Mouse (Mus musculus): ENCODE data around the gene Pik3ca. TPM values are rescaled to one million over a fixed set of nuclear protein-coding genes. Genes with fewer than 3 reads are reported as not detected.

The Pik3ca gene
- polyA plus RNA-seq, 1 experiment = 24.0 TPM

- Histone ChIP-seq H3K4me3 (ENCODE audit: low read depth, low read length) (no peak overlapping the region), H3K9ac (ENCODE audit: low read depth, poor library complexity, severe bottlenecking) (no peak overlapping the region), H3K36me3 (ENCODE audit: control insufficient read depth, insufficient read depth, low read length, poor library complexity, severe bottlenecking) (peaks cover 15% of the 10 kb centered on the region), H3K9me3 (replicated peaks; ENCODE audit: control insufficient read depth, insufficient read depth, low read length, poor library complexity, severe bottlenecking) (no peaks in the 10 kb centered on the region), H3K27ac (ENCODE audit: insufficient read depth, low read length) (no peak overlapping the region), H3K27me3 (ENCODE audit: control insufficient read depth, insufficient read depth, low read length, poor library complexity, severe bottlenecking) (no peaks in the 10 kb centered on the region), H3K4me1 (ENCODE audit: control insufficient read depth, insufficient read depth, low read length) (no peaks in the 10 kb centered on the region)
- TF ChIP-seq CTCF (IDR thresholded peaks at IDR 0.05; ENCODE audit: low read depth, low read length) = no peak
- TF ChIP-seq EP300 (IDR thresholded peaks at IDR 0.05; ENCODE audit: insufficient read depth, low read depth, low read length) = no peak
- TF ChIP-seq POLR2A (IDR thresholded peaks at IDR 0.05; ENCODE audit: insufficient read depth, low read length) = no peak
Observed at GRCm38 (mm10) chr3:32441710-32442109, 44.2 kb downstream of the Pik3ca start.

GRCm38 (mm10) chr3:32454329-32455021 is 57.0 kb downstream of the Pik3ca start:
- H3K27me3 ChIP-seq (ENCODE audit: control insufficient read depth, insufficient read depth, low read length, poor library complexity, severe bottlenecking) = no peaks in the 10 kb centered on the region
- H3K4me3 ChIP-seq (ENCODE audit: low read depth, low read length) = no peak overlapping the region
- H3K36me3 ChIP-seq (ENCODE audit: control insufficient read depth, insufficient read depth, low read length, poor library complexity, severe bottlenecking) = peaks cover 17% of the 10 kb centered on the region
- H3K27ac ChIP-seq (ENCODE audit: insufficient read depth, low read length) = no peak overlapping the region
- H3K4me1 ChIP-seq (ENCODE audit: control insufficient read depth, insufficient read depth, low read length) = no peaks in the 10 kb centered on the region
- no peak overlapping the region for H3K9ac ChIP-seq (ENCODE audit: low read depth, poor library complexity, severe bottlenecking)
- TF ChIP-seq CTCF (IDR thresholded peaks at IDR 0.05; ENCODE audit: low read depth, low read length) (no peak), EP300 (IDR thresholded peaks at IDR 0.05; ENCODE audit: insufficient read depth, low read depth, low read length) (no peak), POLR2A (IDR thresholded peaks at IDR 0.05; ENCODE audit: insufficient read depth, low read length) (no peak)
- H3K9me3 ChIP-seq (replicated peaks; ENCODE audit: control insufficient read depth, insufficient read depth, low read length, poor library complexity, severe bottlenecking) = no peaks in the 10 kb centered on the region

- Histone ChIP-seq H3K36me3 (ENCODE audit: control insufficient read depth, insufficient read depth, low read length, poor library complexity, severe bottlenecking) (peaks cover 26% of the 10 kb centered on the region), H3K4me1 (ENCODE audit: control insufficient read depth, insufficient read depth, low read length) (no peaks in the 10 kb centered on the region), H3K27me3 (ENCODE audit: control insufficient read depth, insufficient read depth, low read length, poor library complexity, severe bottlenecking) (no peaks in the 10 kb centered on the region), H3K9me3 (replicated peaks; ENCODE audit: control insufficient read depth, insufficient read depth, low read length, poor library complexity, severe bottlenecking) (no peaks in the 10 kb centered on the region), H3K27ac (ENCODE audit: insufficient read depth, low read length) (no peak overlapping the region), H3K9ac (ENCODE audit: low read depth, poor library complexity, severe bottlenecking) (no peak overlapping the region), H3K4me3 (ENCODE audit: low read depth, low read length) (no peak overlapping the region)
- TF ChIP-seq EP300 (IDR thresholded peaks at IDR 0.05; ENCODE audit: insufficient read depth, low read depth, low read length) (no peak), CTCF (IDR thresholded peaks at IDR 0.05; ENCODE audit: low read depth, low read length) (peak; percentile 79)
Observed at GRCm38 (mm10) chr3:32459777-32460176, 62.3 kb downstream of the Pik3ca start.

- H3K4me3 ChIP-seq (ENCODE audit: low read depth, low read length) = no peak overlapping the region
- H3K4me1 ChIP-seq (ENCODE audit: control insufficient read depth, insufficient read depth, low read length) = no peaks in the 10 kb centered on the region
- H3K36me3 ChIP-seq (ENCODE audit: control insufficient read depth, insufficient read depth, low read length, poor library complexity, severe bottlenecking) = peaks cover 11% of the 10 kb centered on the region; the same call in 1 of the 2 replicates
- H3K27ac ChIP-seq (ENCODE audit: insufficient read depth, low read length) = no peak overlapping the region
- no peak overlapping the region for H3K9ac ChIP-seq (ENCODE audit: low read depth, poor library complexity, severe bottlenecking)
- no peaks in the 10 kb centered on the region for H3K27me3 ChIP-seq (ENCODE audit: control insufficient read depth, insufficient read depth, low read length, poor library complexity, severe bottlenecking)
- no peaks in the 10 kb centered on the region for H3K9me3 ChIP-seq (replicated peaks; ENCODE audit: control insufficient read depth, insufficient read depth, low read length, poor library complexity, severe bottlenecking)
- TF ChIP-seq POLR2A (IDR thresholded peaks at IDR 0.05; ENCODE audit: insufficient read depth, low read length) = no peak
- TF ChIP-seq CTCF (IDR thresholded peaks at IDR 0.05; ENCODE audit: low read depth, low read length) = no peak
- TF ChIP-seq EP300 (IDR thresholded peaks at IDR 0.05; ENCODE audit: insufficient read depth, low read depth, low read length) = no peak
Observed at GRCm38 (mm10) chr3:32467321-32467720, 69.8 kb downstream of the Pik3ca start.

- H3K36me3 ChIP-seq (ENCODE audit: control insufficient read depth, insufficient read depth, low read length, poor library complexity, severe bottlenecking) = peaks cover under 1% of the 10 kb centered on the region; the same call in 1 of the 2 replicates
- no peak overlapping the region for H3K27ac ChIP-seq (ENCODE audit: insufficient read depth, low read length)
- no peaks in the 10 kb centered on the region for H3K27me3 ChIP-seq (ENCODE audit: control insufficient read depth, insufficient read depth, low read length, poor library complexity, severe bottlenecking)
- no peaks in the 10 kb centered on the region for H3K9me3 ChIP-seq (replicated peaks; ENCODE audit: control insufficient read depth, insufficient read depth, low read length, poor library complexity, severe bottlenecking)
- H3K4me3 ChIP-seq (ENCODE audit: low read depth, low read length) = no peak overlapping the region
- H3K4me1 ChIP-seq (ENCODE audit: control insufficient read depth, insufficient read depth, low read length) = no peaks in the 10 kb centered on the region
- TF ChIP-seq CTCF (IDR thresholded peaks at IDR 0.05; ENCODE audit: low read depth, low read length) = no peak
- no peak for TF ChIP-seq EP300 (IDR thresholded peaks at IDR 0.05; ENCODE audit: insufficient read depth, low read depth, low read length)
- TF ChIP-seq POLR2A (IDR thresholded peaks at IDR 0.05; ENCODE audit: insufficient read depth, low read length) = no peak
- no peak overlapping the region for H3K9ac ChIP-seq (ENCODE audit: low read depth, poor library complexity, severe bottlenecking)
Observed at GRCm38 (mm10) chr3:32468411-32468810, 70.9 kb downstream of the Pik3ca start.

GRCm38 (mm10) chr3:32470449-32470848 is 73.0 kb downstream of the Pik3ca start:
- Histone ChIP-seq H3K36me3 (ENCODE audit: control insufficient read depth, insufficient read depth, low read length, poor library complexity, severe bottlenecking) (no peaks in the 10 kb centered on the region), H3K4me1 (ENCODE audit: control insufficient read depth, insufficient read depth, low read length) (no peaks in the 10 kb centered on the region), H3K9ac (ENCODE audit: low read depth, poor library complexity, severe bottlenecking) (no peak overlapping the region), H3K27me3 (ENCODE audit: control insufficient read depth, insufficient read depth, low read length, poor library complexity, severe bottlenecking) (no peaks in the 10 kb centered on the region), H3K27ac (ENCODE audit: insufficient read depth, low read length) (no peak overlapping the region), H3K9me3 (replicated peaks; ENCODE audit: control insufficient read depth, insufficient read depth, low read length, poor library complexity, severe bottlenecking) (no peaks in the 10 kb centered on the region), H3K4me3 (ENCODE audit: low read depth, low read length) (no peak overlapping the region)
- no peak for TF ChIP-seq CTCF (IDR thresholded peaks at IDR 0.05; ENCODE audit: low read depth, low read length)
- TF ChIP-seq POLR2A (IDR thresholded peaks at IDR 0.05; ENCODE audit: insufficient read depth, low read length) = no peak
- TF ChIP-seq EP300 (IDR thresholded peaks at IDR 0.05; ENCODE audit: insufficient read depth, low read depth, low read length) = no peak
